Mouse (Mus musculus) lung, postnatal 0 days (tissue): Measurements from ENCODE around the gene B4galt7. TPM values are rescaled to one million over a fixed set of nuclear protein-coding genes. Genes with fewer than 3 reads are reported as not detected.
"Not testable (repeated sequence)": the region's sequence is repeated elsewhere in the genome, so short reads cannot be mapped to it uniquely, and the experiment has no call there.

Experiments used
- ATAC-seq: fragments of 200-750 bp; cut with Nextera tagmentation; 2 replicates; pipeline ENCODE4 v1.8.0; 2017; ENCODE audit warnings: moderate library complexity
- DNase-seq: peaks from one replicate; pipeline ENCODE4 v3.0.0-alpha.2; 2016; ENCODE audit warnings: low spot score
- H3K27ac ChIP-seq: fragments of 300-500 bp; sonication (generic); 2 replicates; pipeline ENCODE4 v1.5.1; 2014; ENCODE audit warnings: antibody characterized with exemption, mild to moderate bottlenecking, low read length, mixed read lengths
- H3K27me3 ChIP-seq: fragments of 300-500 bp; sonication (generic); replicated peaks from 2 replicates; pipeline ENCODE4 v1.6.1; 2014; ENCODE audit warnings: low read length, mixed read lengths; ENCODE audit not compliant: insufficient read depth
- H3K36me3 ChIP-seq: fragments of 300-500 bp; sonication (generic); 2 replicates; pipeline ENCODE4 v1.6.1; 2014; ENCODE audit warnings: low read length, mixed read lengths; ENCODE audit not compliant: insufficient read depth
- H3K4me1 ChIP-seq: fragments of 300-500 bp; sonication (generic); 2 replicates; pipeline ENCODE4 v1.6.1; 2014; ENCODE audit warnings: antibody characterized with exemption, low read depth, low read length, mixed read lengths; ENCODE audit not compliant: insufficient read depth
- H3K4me2 ChIP-seq: fragments of 300-500 bp; sonication (generic); replicated peaks from 2 replicates; pipeline ENCODE4 v1.6.1; 2014; ENCODE audit warnings: low read depth, mild to moderate bottlenecking, low read length, moderate library complexity, mixed read lengths
- H3K4me3 ChIP-seq: fragments of 300-500 bp; sonication (generic); 2 replicates; pipeline ENCODE4 v1.5.1; 2014; ENCODE audit warnings: low read depth, low read length
- H3K9ac ChIP-seq: fragments of 300-500 bp; sonication (generic); replicated peaks from 2 replicates; pipeline ENCODE4 v1.6.1; 2014; ENCODE audit warnings: low read depth, mild to moderate bottlenecking
- H3K9me3 ChIP-seq: fragments of 300-500 bp; sonication (generic); 2 replicates; pipeline ENCODE4 v1.6.1; 2016; ENCODE audit warnings: low read length, mixed read lengths
- CTCF ChIP-seq: IDR thresholded peaks from 2 replicates; pipeline ENCODE4 v1.5.1; 2016; ENCODE audit warnings: antibody characterized with exemption, mild to moderate bottlenecking
- EP300 ChIP-seq: IDR thresholded peaks from 2 replicates; pipeline ENCODE4 v1.6.1; 2016; ENCODE audit warnings: antibody characterized with exemption, mild to moderate bottlenecking, control low read depth
- WGBS: fragments of 180-500 bp; shearing (Covaris S2); extraction: QIAGEN DNeasy Blood & Tissue Kit; methylation state at CpG from one replicate; pipeline ENCODE4 v1.1.7; 2014; 5-methylcytosine and 5-hydroxymethylcytosine counted together
- polyA plus RNA-seq: library from polyadenylated mRNA; unstranded; fragments of >200 nt; fragmentation: Nextera tagmentation; extraction: Ambion mirVana; gene quantifications from 2 replicates; pipeline ENCODE4 v1.2.1, GENCODE M21; 2015

Gene B4galt7
- polyA plus RNA-seq, 1 experiment from 2014 or later, result 20.6 TPM

DNA sequence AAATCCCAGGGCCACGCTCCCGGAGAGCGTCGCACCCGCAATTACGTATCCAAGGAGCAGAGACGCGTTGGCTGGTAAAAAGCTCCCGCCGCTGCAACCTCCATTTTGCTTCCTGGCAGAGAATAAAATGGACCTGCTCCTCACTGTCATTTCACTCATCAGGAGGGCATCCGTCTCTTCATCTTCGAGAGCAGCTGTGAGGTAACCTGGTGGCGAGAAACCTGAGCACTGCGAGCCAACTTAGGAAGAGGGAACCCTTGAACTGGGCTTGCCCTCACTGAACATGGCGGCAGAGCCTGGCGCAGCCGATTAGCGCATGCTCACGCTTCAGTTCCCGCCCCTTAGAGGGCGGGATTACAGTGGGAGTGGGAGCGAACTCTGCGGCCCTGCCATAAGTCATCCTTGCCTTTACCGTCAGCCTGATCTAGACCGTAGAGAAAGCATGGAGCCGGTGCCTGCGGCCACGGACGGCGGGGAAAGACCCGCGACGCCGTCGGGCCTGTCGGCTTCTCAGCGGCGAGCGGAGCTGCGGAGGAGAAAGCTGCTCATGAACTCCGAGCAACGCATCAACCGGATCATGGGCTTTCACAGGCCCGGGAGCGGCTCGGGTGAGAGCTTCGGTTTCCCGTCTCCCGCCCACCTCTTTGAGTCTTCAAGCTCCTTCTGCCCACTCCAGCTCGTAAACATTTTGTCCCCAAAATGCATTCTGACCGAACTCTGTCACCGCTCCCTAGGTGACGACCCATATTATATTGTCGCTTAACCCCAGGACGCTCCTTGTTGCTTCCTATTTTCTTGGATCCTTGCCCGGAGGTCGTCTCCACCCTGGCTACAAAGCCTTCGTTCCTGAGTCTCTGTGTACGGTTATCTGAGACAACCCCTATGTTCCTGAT lies 23.2 kb downstream of the B4galt7 start, which contains the start of gene Caml:
Gene Caml (plus strand): TSS at position 357 of the 893 bp plus-strand sequence.
- H3K9ac ChIP-seq, result peak within 1 kb of the TSS; percentile 69
- 0% methylated on average over 54 of the region's 59 CpGs for WGBS
- no peaks in the 10 kb centered on the region for H3K27me3 ChIP-seq
- H3K4me2 ChIP-seq, result peak within 1 kb of the TSS; percentile 63
- peak within 1 kb of the TSS; percentile 76 for H3K27ac ChIP-seq
- peak; percentile 39; the same call in 1 of the 2 replicates for TF ChIP-seq EP300
- peak; percentile 25; the same call in 1 of the 2 replicates for TF ChIP-seq CTCF
- peak within 1 kb of the TSS; percentile 84 for H3K4me3 ChIP-seq
- peaks cover 5% of the 10 kb centered on the region; the same call in 1 of the 2 replicates for H3K4me1 ChIP-seq
- ATAC-seq (peak; percentile 99), DNase-seq (peak; percentile 96)
- no peaks in the 10 kb centered on the region for H3K9me3 ChIP-seq
- H3K36me3 ChIP-seq, result peaks cover 3% of the 10 kb centered on the region; the same call in 1 of the 2 replicates

- peak within 1 kb of the TSS; percentile 52; the same call in 1 of the 2 replicates for H3K27ac ChIP-seq
- 0 out of 2 replicates have a peak, but pooled peaks cover 7% of the 10 kb centered on the region for H3K36me3 ChIP-seq
- ATAC-seq (peak; percentile 98), DNase-seq (peak; percentile 95)
- H3K9ac ChIP-seq, result peak within 1 kb of the TSS; percentile 88
- peaks cover 3% of the 10 kb centered on the region; the same call in 1 of the 2 replicates for H3K4me1 ChIP-seq
- H3K4me3 ChIP-seq, result peak within 1 kb of the TSS; percentile 95
- no peaks in the 10 kb centered on the region for H3K27me3 ChIP-seq
- peak within 1 kb of the TSS; percentile 86 for H3K4me2 ChIP-seq
- no peaks in the 10 kb centered on the region for H3K9me3 ChIP-seq
- TF ChIP-seq CTCF, result peak; percentile 95
- no peak for TF ChIP-seq EP300
- 7% methylated on average over 30 of the region's 30 CpGs for WGBS
Measured at GRCm38 (mm10) chr13:55634639-55635127, 35.0 kb downstream of the B4galt7 start, which contains the start of gene Ddx46. Ddx46 (plus strand) TSS chr13:55635027.

GRCm38 (mm10) chr13:55635146-55635571 lies 35.5 kb downstream of the B4galt7 start:
- ATAC-seq (peak; percentile 56), DNase-seq (no peak)
- Histone ChIP-seq H3K27ac (peak overlapping the region; percentile 52; the same call in 1 of the 2 replicates), H3K4me2 (peak overlapping the region; percentile 86), H3K4me1 (peaks cover 3% of the 10 kb centered on the region; the same call in 1 of the 2 replicates), H3K36me3 (0 out of 2 replicates have a peak, but pooled peaks cover 11% of the 10 kb centered on the region), H3K9me3 (no peaks in the 10 kb centered on the region), H3K9ac (peak overlapping the region; percentile 88), H3K4me3 (peak overlapping the region; percentile 95), H3K27me3 (no peaks in the 10 kb centered on the region)
- no peak for TF ChIP-seq EP300
- no peak for TF ChIP-seq CTCF
- whole genome bisulfite sequencing, result 0% methylated on average over 38 of the region's 40 CpGs

- Histone ChIP-seq H3K9me3 (no peaks in the 10 kb centered on the region), H3K27ac (no peak overlapping the region), H3K4me2 (no peak overlapping the region), H3K4me1 (peaks cover 3% of the 10 kb centered on the region; the same call in 1 of the 2 replicates), H3K9ac (no peak overlapping the region), H3K27me3 (no peaks in the 10 kb centered on the region), H3K36me3 (0 out of 2 replicates have a peak, but pooled peaks cover 11% of the 10 kb centered on the region), H3K4me3 (no peak overlapping the region)
- TF ChIP-seq CTCF, result no peak
- TF ChIP-seq EP300, result no peak
- no peak for ATAC-seq
- WGBS, result 85% methylated on average over 14 of the region's 14 CpGs
- DNase-seq, result no peak
Measured at GRCm38 (mm10) chr13:55636185-55636983, 36.7 kb downstream of the B4galt7 start.

DNA sequence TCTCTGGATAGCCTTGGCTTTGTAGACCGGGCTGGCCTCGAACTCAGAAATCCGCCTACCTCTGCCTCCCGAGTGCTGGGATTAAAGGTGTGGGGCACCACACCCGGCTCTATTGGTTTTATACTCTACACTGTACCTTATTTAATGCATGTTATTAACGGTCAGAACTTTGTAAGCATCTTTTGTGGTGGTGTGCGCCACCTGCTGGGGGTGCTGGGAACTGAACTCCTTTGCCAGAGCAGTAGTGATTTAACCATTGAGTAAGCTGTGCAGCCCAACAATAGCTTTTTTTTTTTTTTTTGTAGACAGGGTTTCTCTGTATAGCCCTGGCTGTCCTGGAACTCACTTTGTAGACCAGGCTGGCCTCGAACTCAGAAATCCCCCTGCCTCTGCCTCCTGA lies 40.8 kb downstream of the B4galt7 start:
- ATAC-seq, result peak; percentile 55
- peak; percentile 79 for DNase-seq
- not testable (repeated sequence) for H3K9me3 ChIP-seq, H3K4me1 ChIP-seq, H3K27ac ChIP-seq, H3K4me3 ChIP-seq, H3K4me2 ChIP-seq, H3K27me3 ChIP-seq, H3K9ac ChIP-seq
- peaks cover 11% of the 10 kb centered on the region; the same call in 1 of the 2 replicates for H3K36me3 ChIP-seq
- WGBS, result 34% methylated on average over 7 of the region's 8 CpGs
- peak; percentile 84 for TF ChIP-seq CTCF
